Mouse (Mus musculus) cerebellum, adult 18-20 months (tissue): ENCODE results near the gene Exoc2.

Source experiments
- DNase-seq, 2 experiments: peaks; one replicate each; pipeline ENCODE4 v3.0.0; 2021

Exoc2 gene

DNA sequence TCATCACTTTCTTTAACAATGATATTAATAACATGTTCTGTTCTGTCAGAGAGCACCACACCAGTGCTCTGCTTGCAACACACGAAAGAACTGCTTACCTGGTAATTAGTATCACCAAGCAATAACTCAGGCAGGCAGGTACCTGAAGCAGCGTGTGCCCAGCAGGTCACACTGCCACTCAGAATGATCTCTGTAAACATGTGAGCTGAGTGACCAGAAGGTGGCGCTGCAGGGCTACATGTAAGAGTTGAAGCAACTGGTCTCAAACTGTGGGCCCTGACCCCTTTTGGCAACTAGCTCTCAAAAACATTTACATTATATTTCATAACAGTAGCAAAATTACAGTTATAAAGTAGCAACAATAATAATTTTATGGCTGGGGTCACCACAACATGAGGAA, 85.4 kb downstream of the Exoc2 start:
- peak; percentile 61 to 69 for DNase-seq

DNA sequence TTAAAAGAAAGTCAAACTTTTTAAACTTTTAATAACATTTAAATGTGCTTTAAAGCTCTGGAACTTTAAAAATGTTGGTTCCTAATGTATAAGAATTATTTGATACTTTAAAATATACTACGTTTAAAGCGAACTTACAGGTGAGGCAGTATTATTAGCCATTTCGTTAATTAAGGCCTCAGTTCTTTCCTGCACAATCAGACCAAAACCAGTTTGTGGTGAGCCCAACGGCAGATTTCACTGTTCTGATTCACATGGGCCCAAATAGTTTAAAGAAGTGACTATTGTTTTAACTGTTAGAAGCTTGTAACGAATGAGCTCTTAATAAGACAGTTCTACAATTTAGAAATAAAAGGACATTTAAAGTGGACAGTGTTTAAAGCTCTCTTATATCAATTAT, 93.6 kb downstream of the Exoc2 start:
- DNase-seq = no peak

- DNase-seq = peak; percentile 32
These were observed 94.0 kb downstream of the Exoc2 start for GRCm38 (mm10) chr13:30879871-30880270.

DNA sequence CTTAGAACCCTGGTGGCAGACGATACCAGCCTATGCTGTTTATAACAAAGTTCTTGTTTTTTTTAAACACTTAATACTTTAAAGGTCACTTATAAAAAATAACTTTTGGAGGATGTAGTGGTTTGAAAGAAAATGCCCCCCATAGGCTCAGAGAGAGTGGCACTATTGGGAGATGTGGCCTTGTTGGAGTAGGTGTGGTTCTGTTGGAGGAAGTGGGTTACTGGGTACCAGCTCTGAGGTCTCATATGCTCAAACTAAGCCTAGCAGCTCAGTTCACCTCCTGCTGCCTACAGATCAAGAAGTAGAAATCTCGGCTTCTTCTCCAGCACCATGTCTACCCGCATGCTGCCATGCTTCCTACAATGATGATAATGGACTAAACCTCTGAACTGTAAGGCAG, 98.1 kb downstream of the Exoc2 start:
- no peak for DNase-seq

DNA sequence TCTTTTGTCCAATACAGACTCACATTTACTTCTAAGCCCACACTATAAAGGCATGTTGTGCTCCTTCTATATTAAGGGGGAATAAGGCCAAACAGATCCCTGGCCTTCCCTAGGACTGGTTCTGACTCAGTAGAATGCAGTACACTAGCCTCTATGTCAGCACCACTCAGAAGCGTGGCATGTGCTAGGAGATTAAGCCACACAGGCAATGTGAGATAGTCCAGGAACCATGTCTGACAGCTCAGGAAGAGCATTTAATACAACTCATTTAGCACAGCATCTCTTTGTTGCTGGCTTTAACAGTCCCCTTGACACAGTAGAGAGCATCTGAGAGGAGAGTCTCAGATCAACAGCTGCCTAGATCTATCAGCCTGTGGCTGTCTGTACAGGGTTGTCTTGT, 100.4 kb downstream of the Exoc2 start:
- DNase-seq = no peak

DNA sequence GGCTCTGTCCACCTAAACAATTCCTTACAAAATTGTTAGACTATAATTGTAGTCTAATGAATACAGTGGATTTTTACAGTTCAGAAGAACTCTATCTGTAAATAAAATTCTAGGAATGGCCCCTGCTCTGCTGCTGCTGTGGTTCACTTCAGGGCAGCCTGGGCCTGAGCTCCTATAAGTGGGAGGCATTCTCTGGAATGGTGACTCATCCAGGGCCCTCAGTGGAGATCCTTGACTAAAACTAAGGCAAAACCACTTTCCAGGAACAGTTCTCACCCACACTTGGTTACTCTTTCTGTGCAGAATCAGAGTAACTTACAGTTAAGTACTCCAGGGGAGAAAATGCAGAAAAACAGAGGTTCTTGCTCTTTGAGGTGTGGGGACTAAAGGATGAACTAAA, 108.4 kb downstream of the Exoc2 start:
- DNase-seq = no peak

GRCm38 (mm10) chr13:30864042-30864441, 109.9 kb downstream of the Exoc2 start:
- no peak for DNase-seq

DNA sequence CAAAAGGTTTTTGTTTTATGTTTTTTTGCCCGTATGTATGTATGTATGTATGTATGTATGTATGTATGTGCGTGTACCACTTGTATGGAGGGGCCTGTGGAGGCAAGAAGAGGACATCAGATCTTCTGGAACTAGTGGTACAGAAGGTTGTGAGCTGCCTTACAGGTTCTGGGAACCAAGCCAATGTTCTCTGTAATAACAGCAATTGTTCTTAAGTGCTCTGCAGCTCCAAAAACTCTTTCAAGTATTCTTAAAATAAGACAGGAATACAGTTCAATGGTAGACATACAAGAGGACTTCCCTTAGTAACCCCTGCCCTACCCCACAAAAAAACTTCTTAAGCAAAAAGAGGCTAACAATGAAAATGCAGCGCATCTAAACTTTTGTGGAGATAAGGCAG, 115.5 kb downstream of the Exoc2 start:
- DNase-seq = no peak

- no peak for DNase-seq
These were observed 123.2 kb downstream of the Exoc2 start for GRCm38 (mm10) chr13:30850736-30851135.

GRCm38 (mm10) chr13:30848001-30848400, 125.9 kb downstream of the Exoc2 start:
- no peak for DNase-seq

GRCm38 (mm10) chr13:30846506-30846905, 127.4 kb downstream of the Exoc2 start:
- DNase-seq = no peak

DNA sequence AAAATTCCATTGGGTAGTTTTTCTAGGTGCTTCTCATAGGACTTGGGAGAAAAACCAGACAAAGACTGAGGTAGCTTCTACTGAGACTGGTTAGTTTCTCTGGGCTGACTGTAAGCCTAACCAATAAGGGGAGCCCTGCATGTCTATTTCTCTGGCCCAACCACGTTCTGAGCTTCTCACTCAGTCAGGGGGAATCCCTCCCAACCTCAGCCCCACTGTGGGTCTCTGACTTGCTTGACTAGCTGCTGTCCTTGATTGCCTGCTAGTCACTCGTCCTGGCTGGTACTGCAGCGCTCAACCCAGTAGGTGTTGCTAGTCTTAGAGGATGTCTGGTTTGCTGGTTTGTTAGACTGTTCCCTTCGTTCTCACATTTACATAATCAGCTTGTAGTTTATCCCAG, 130.8 kb downstream of the Exoc2 start:
- no peak for DNase-seq

DNA sequence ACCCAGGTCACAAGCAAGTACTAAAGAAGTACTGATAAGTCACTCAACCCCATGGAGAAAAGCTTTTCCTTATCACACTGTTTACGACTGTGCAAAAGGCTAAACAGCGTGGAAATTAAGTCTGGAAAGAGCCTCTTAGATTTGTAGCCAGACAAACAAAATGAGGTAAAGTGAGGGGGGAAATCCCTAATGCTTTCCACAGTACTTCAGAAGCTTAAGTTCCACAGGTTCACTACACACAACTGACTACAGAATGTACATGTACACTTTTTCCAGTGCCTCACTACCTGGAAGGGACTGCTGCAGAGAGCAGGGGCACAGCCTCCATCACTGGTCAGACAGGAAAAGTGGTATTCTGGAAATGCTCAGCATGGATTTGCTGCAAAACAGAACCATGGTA, 132.1 kb downstream of the Exoc2 start:
- no peak for DNase-seq

DNA sequence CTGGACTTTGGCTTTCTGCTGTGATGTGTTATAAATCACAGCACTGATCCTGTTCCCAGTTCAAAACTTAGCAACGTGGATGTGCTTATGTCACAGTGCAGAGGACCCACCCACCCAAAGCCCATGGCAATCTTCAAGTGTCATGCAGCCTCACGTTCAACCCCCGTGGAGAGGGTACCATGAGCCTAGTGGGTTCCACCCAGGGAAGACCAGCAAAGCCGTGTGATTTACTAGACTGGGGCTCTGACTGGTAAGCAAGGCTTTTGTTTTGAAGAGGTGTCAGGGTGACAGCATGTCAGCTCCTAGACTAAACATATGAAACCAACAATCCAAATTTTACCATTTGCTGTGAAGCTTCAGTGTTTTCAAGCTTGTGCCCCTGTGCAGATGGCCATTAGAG, 132.6 kb downstream of the Exoc2 start:
- no peak for DNase-seq

DNA sequence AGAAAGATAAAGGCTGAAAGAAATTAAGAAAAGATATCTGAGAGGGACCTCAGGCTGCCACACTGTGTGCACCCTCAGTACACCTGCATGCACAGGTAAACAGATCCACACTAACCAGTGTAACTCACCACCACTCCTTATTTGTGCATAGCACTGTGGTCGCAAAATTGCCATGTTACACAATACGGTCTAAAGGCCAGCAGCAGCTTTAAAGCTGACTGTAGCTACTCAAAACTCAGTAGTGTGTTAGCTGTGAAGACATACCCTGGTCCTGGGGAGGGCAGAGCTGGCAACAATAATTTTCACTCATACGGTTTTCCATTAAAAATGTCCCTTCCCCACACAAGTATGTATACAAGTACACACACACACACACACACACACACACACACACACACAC, 133.2 kb downstream of the Exoc2 start:
- DNase-seq = no peak

- no peak for DNase-seq
These were observed 137.6 kb downstream of the Exoc2 start for GRCm38 (mm10) chr13:30836342-30836741.

DNA sequence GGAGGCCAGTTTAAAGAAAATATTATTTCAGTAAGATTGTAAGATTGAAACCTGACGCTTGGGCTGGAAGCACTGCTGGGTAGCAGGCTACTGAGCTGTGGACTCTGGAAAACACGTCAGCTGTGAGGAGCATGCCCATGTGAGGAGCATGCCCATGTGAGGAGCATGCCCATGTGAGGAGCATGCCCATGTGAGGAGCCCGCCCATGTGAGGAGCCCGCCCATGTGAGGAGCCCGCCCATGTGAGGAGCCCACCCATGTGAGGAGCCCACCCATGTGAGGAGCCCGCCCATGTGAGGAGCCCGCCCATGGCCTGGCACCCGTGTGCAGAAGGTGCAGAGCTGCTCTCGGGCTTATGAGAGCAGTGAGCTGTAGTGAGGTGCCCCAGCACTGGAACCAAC, 139.0 kb downstream of the Exoc2 start:
- no peak for DNase-seq

DNA sequence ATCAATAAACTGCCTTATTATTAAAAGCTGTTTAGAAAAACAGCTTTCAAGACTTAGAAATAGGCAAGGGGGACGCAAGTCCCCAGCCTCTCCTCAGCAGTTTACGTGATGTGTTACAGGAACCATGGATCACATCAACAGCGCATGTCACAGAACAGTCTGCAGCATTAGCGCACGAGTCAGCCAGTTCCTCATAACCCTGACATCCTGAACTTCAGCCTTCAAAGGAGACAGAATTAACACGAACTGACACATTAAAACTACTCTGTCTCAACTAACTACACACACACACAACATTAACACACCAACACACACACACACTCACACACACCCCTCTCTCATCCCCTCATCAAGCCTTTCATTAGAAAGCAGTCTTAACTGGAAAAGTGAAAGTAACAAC, 139.5 kb downstream of the Exoc2 start:
- DNase-seq = no peak

DNA sequence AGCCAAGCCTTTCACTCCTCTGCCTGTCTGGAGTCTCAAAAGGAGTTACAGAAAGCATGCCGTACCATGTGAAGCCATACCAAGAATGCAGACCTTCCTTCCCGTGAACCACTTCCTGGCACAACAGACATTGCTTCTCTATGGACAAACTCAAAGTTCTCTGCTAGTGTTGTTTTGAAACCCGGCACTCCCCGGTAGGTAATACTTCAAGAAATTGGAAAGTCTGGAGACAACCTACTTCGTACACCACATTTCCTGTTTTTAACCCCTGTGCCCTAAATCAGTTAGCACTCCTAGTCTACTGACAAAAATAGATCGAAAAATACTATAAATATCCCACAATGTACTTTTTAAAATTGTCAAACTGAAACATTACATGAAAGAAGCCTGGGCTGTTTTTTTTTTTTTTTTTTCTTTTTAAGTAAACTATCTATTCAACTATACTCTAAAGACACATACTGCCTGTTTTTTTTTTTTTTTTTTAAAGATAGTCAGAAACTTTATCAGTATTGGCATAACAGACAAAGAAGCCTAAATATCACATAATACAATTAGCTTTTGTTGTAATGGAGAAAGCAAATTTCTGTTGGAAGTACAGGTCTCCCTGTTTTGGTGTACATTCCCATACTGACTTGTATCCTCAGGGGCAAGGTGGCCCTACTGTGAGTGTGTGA, 140.3 kb downstream of the Exoc2 start:
- DNase-seq = no peak

DNA sequence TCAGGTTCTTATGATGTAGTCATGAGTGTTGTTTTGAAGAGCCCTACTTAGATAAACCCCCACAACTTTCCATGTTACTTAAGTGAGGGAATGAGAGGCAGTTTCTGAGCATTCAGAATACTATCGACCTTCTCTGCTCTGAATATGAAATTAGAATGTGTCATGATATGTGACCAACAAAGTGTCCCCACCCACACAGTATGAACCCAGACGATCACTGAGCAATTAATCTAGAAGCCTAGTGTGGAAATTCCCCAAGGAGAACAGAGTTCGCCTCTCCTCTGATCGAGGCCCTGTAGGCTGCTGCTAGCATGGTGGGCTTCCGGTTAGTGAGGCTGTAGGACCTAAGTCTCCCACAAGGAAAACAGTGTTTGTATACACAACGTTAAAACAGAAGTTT, 142.5 kb downstream of the Exoc2 start:
- DNase-seq = no peak

DNA sequence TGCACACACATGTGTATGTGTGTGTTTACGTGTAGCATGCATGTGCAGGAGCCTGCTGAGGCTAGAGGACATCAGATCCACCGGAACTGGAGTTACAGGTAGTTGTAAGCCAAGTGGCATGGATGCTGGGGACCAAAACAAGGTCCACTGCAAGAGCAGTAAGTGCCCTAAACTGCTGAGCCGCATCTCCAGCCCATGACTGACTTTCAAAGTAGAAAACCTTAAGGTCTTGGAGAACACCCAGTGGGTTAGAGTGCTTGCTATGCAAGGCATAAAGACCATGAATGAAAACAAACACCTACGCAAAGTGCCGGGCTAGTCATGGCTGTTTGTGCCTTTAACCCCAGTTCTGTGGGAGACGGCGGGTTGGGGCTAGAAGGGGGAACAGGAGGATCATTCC, 147.4 kb downstream of the Exoc2 start:
- no peak for DNase-seq

DNA sequence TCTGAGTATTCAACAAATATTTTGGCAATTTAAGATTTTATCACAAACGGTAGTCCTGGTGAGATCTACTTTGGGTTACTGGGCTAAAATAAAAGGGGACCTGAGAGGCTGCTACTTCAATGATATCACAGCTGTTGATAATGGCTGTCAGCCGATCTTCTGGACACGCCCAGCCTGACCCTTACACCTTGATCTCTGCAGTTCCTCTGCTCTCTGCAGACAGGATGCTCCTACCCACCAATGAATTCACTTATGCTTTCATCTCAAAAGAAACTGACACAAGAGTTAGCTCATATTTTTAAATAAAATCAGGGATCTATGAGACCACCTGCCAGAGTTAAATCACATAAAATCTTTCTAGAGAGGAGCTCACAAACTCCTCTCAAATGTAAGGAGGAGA, 149.0 kb downstream of the Exoc2 start:
- no peak for DNase-seq

DNA sequence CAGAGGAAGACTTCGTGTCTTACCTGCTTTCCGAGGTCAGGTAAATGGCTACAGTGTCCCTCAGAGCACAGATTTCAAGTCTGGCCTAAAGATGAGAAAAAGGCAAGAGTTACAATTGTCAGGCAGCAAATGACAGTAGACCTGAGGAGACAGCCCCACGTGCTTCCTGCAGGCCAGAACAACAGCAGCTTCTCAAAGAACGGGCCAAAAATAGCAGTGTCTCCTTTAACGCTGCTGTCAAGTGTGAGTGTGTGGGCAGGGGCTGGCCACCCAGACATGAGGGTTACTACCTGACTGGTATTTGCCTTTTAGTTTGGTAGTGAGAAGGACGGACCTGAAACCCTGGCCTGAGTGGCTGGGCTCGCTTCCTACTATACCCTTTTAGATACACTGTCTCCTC, 153.3 kb downstream of the Exoc2 start:
- no peak for DNase-seq

- DNase-seq = no peak
These were observed 154.0 kb downstream of the Exoc2 start for GRCm38 (mm10) chr13:30819891-30820290.

GRCm38 (mm10) chr13:30817436-30817835, 156.5 kb downstream of the Exoc2 start:
- no peak for DNase-seq

DNA sequence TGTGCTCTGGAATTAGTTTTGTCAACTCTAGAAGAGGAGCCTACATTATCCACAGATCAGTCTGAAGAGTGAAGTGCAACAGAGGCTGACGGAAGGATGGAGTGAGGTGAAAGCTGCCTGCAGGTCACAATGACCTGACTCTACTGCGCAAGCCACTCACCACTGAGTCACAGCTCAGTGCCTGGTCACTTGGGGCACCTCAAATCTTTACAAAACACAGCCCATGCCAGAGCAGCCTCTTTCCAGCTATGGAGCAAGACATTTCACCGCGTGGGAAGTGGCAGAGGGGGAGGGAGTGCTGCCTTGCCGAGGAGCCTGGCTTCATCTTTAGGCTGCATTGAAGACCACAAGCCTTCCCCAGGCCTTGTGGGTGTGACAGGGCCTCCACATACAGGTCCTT, 159.6 kb downstream of the Exoc2 start:
- no peak for DNase-seq
